Mouse (Mus musculus) ES-Bruce4 (cell line): Measurements from ENCODE around the gene Twist2. TPM values are rescaled to one million over a fixed set of nuclear protein-coding genes. Genes with fewer than 3 reads are reported as not detected.

ENCODE experiments used
- H3K27ac ChIP-seq: 2 replicates; pipeline ENCODE4 v1.5.1; 2012; ENCODE audit warnings: low read length, inconsistent platforms; ENCODE audit not compliant: insufficient read depth
- H3K27me3 ChIP-seq: 2 replicates; pipeline ENCODE4 v1.6.1; 2012; ENCODE audit warnings: mild to moderate bottlenecking, low read length, inconsistent platforms; ENCODE audit not compliant: control insufficient read depth, poor library complexity, insufficient read depth, severe bottlenecking
- H3K36me3 ChIP-seq: 2 replicates; pipeline ENCODE4 v1.6.1; 2012; ENCODE audit warnings: inconsistent platforms, mild to moderate bottlenecking, low read length, moderate library complexity; ENCODE audit not compliant: control insufficient read depth, poor library complexity, insufficient read depth, severe bottlenecking
- H3K4me1 ChIP-seq: one replicate; pipeline ENCODE4 v1.8.1; 2011; ENCODE audit warnings: low read length; ENCODE audit not compliant: control insufficient read depth, insufficient read depth
- H3K4me3 ChIP-seq: 2 replicates; pipeline ENCODE4 v1.5.1; 2011; ENCODE audit warnings: low read depth, mild to moderate bottlenecking, low read length
- H3K9ac ChIP-seq: 2 replicates; pipeline ENCODE4 v1.6.1; 2012; ENCODE audit warnings: low read depth, mild to moderate bottlenecking, inconsistent platforms; ENCODE audit not compliant: poor library complexity, severe bottlenecking
- H3K9me3 ChIP-seq: replicated peaks from 2 replicates; pipeline ENCODE4 v1.6.1; 2012; ENCODE audit warnings: mild to moderate bottlenecking, low read length, inconsistent platforms; ENCODE audit not compliant: control insufficient read depth, poor library complexity, insufficient read depth, severe bottlenecking
- CTCF ChIP-seq: IDR thresholded peaks from one replicate; pipeline ENCODE4 v1.8.1; 2011; ENCODE audit warnings: low read depth, low read length
- EP300 ChIP-seq: IDR thresholded peaks from 2 replicates; pipeline ENCODE4 v1.6.1; 2011; ENCODE audit warnings: low read depth, low read length; ENCODE audit not compliant: insufficient read depth
- POLR2A ChIP-seq: IDR thresholded peaks from one replicate; pipeline ENCODE4 v1.8.1; 2011; ENCODE audit warnings: low read length; ENCODE audit not compliant: insufficient read depth
- polyA plus RNA-seq: library from polyadenylated mRNA; stranded (reverse); fragments of >200 nt; gene quantifications from 2 replicates; pipeline ENCODE4 v1.2.4, GENCODE M21; 2011; ENCODE audit warnings: low read depth; ENCODE audit not compliant: missing spikeins, insufficient read depth, insufficient read length

Twist2 gene
- polyA plus RNA-seq, 1 experiment: 2.9 TPM

- H3K9ac ChIP-seq: no peak overlapping the region
- no peaks in the 10 kb centered on the region for H3K36me3 ChIP-seq
- no peaks in the 10 kb centered on the region for H3K27me3 ChIP-seq
- H3K9me3 ChIP-seq: no peaks in the 10 kb centered on the region
- no peaks in the 10 kb centered on the region for H3K4me1 ChIP-seq
- no peak for TF ChIP-seq POLR2A
- TF ChIP-seq EP300: no peak
- no peak for TF ChIP-seq CTCF
- no peak overlapping the region for H3K27ac ChIP-seq
- no peak overlapping the region for H3K4me3 ChIP-seq
Observed at GRCm38 (mm10) chr1:91856771-91857664, 55.8 kb downstream of the Twist2 start.

GRCm38 (mm10) chr1:91858101-91858790, 57.0 kb downstream of the Twist2 start:
- no peaks in the 10 kb centered on the region for H3K4me1 ChIP-seq
- no peaks in the 10 kb centered on the region for H3K36me3 ChIP-seq
- no peak overlapping the region for H3K27ac ChIP-seq
- no peaks in the 10 kb centered on the region for H3K27me3 ChIP-seq
- no peak overlapping the region for H3K9ac ChIP-seq
- no peaks in the 10 kb centered on the region for H3K9me3 ChIP-seq
- no peak for TF ChIP-seq POLR2A
- TF ChIP-seq EP300: no peak
- TF ChIP-seq CTCF: no peak
- no peak overlapping the region for H3K4me3 ChIP-seq

- H3K27ac ChIP-seq: no peak overlapping the region
- TF ChIP-seq POLR2A (no peak), EP300 (no peak), CTCF (no peak)
- H3K4me3 ChIP-seq: no peak overlapping the region
- H3K36me3 ChIP-seq: no peaks in the 10 kb centered on the region
- no peaks in the 10 kb centered on the region for H3K9me3 ChIP-seq
- H3K9ac ChIP-seq: no peak overlapping the region
- no peaks in the 10 kb centered on the region for H3K27me3 ChIP-seq
- H3K4me1 ChIP-seq: no peaks in the 10 kb centered on the region
Observed at GRCm38 (mm10) chr1:91858901-91859300, 57.6 kb downstream of the Twist2 start.

GRCm38 (mm10) chr1:91861511-91861910, 60.2 kb downstream of the Twist2 start:
- H3K9ac ChIP-seq: no peak overlapping the region
- H3K4me3 ChIP-seq: no peak overlapping the region

GRCm38 (mm10) chr1:91866001-91866400, 64.7 kb downstream of the Twist2 start:
- no peaks in the 10 kb centered on the region for H3K36me3 ChIP-seq
- no peaks in the 10 kb centered on the region for H3K9me3 ChIP-seq
- TF ChIP-seq CTCF (no peak), EP300 (no peak), POLR2A (no peak)
- H3K4me1 ChIP-seq: no peaks in the 10 kb centered on the region
- H3K27ac ChIP-seq: no peak overlapping the region
- H3K27me3 ChIP-seq: no peaks in the 10 kb centered on the region
- H3K9ac ChIP-seq: no peak overlapping the region
- no peak overlapping the region for H3K4me3 ChIP-seq

More at GRCm38 (mm10) chr1:91861511-91861910, 60.2 kb downstream of the Twist2 start:
- H3K27ac ChIP-seq: no peak overlapping the region
- TF ChIP-seq EP300: no peak
- no peak for TF ChIP-seq POLR2A
- TF ChIP-seq CTCF: no peak
- H3K4me1 ChIP-seq: no peaks in the 10 kb centered on the region
- no peaks in the 10 kb centered on the region for H3K9me3 ChIP-seq
- H3K36me3 ChIP-seq: no peaks in the 10 kb centered on the region
- no peaks in the 10 kb centered on the region for H3K27me3 ChIP-seq

- no peak overlapping the region for H3K9ac ChIP-seq
- no peaks in the 10 kb centered on the region for H3K9me3 ChIP-seq
- H3K27ac ChIP-seq: no peak overlapping the region
- H3K27me3 ChIP-seq: no peaks in the 10 kb centered on the region
- no peaks in the 10 kb centered on the region for H3K36me3 ChIP-seq
- no peaks in the 10 kb centered on the region for H3K4me1 ChIP-seq
- H3K4me3 ChIP-seq: no peak overlapping the region
- no peak for TF ChIP-seq EP300
- TF ChIP-seq CTCF: no peak
- no peak for TF ChIP-seq POLR2A
Observed at GRCm38 (mm10) chr1:91871101-91871500, 69.8 kb downstream of the Twist2 start.
